Mouse (Mus musculus) small intestine, adult 2 months (tissue): ENCODE results near the gene Reg4. TPM values are rescaled to one million over a fixed set of nuclear protein-coding genes. Genes with fewer than 3 reads are reported as not detected.

ENCODE experiments used
- H3K27ac ChIP-seq: fragments of 200-500 bp; 2 replicates; pipeline ENCODE4 v1.5.1; 2012; ENCODE audit warnings: low read depth, low read length, control low read depth, inconsistent platforms; ENCODE audit not compliant: insufficient read depth
- H3K27me3 ChIP-seq: fragments of 200-500 bp; 2 replicates; pipeline ENCODE4 v1.6.1; 2012; ENCODE audit warnings: mild to moderate bottlenecking, moderate library complexity, low read length, inconsistent platforms; ENCODE audit not compliant: control insufficient read depth, insufficient read depth
- H3K36me3 ChIP-seq: fragments of 200-500 bp; 2 replicates; pipeline ENCODE4 v1.6.1; 2012; ENCODE audit warnings: mild to moderate bottlenecking, low read length, control low read depth, inconsistent platforms; ENCODE audit not compliant: control insufficient read depth, insufficient read depth
- H3K4me1 ChIP-seq: fragments of 200-500 bp; 2 replicates; pipeline ENCODE4 v1.6.1; 2012; ENCODE audit warnings: low read length, inconsistent platforms, mixed read lengths; ENCODE audit not compliant: control insufficient read depth, insufficient read depth, insufficient read length
- H3K4me3 ChIP-seq: fragments of 200-500 bp; 2 replicates; pipeline ENCODE4 v1.5.1; 2012; ENCODE audit warnings: low read depth, mild to moderate bottlenecking, control low read depth, inconsistent platforms, low read length, moderate library complexity
- CTCF ChIP-seq: fragments of 200-500 bp; IDR thresholded peaks from 2 replicates; pipeline ENCODE4 v1.5.1; 2012; ENCODE audit warnings: low read depth, mild to moderate bottlenecking, control low read depth, inconsistent platforms, low read length, moderate library complexity, mixed read lengths; ENCODE audit not compliant: insufficient replicate concordance, insufficient read length; ENCODE audit errors: extremely low read depth
- POLR2A ChIP-seq: fragments of 200-500 bp; IDR thresholded peaks from 2 replicates; pipeline ENCODE4 v1.6.1; 2012; ENCODE audit warnings: low read depth, mild to moderate bottlenecking, control low read depth, inconsistent platforms, low read length, moderate library complexity
- WGBS: fragments of 180-500 bp; shearing (Covaris S2); methylation state at CpG from one replicate; pipeline ENCODE4 v1.1.7; 2018; 5-methylcytosine and 5-hydroxymethylcytosine counted together
- polyA plus RNA-seq: library from polyadenylated mRNA; depleted of rRNA; stranded (reverse); fragments of >200 nt; gene quantifications from 2 replicates; pipeline ENCODE4 v1.2.3, GENCODE M21; 2012

Gene Reg4
- polyA plus RNA-seq, 1 experiment = 67.3 TPM

- Histone ChIP-seq H3K4me1 (peaks cover 14% of the 10 kb centered on the region; the same call in 1 of the 2 replicates), H3K27me3 (no peaks in the 10 kb centered on the region), H3K4me3 (no peak overlapping the region), H3K27ac (no peak overlapping the region), H3K36me3 (no peaks in the 10 kb centered on the region)
- no peak for TF ChIP-seq POLR2A
- no peak for TF ChIP-seq CTCF
- 32% methylated on average over 2 of the region's 2 CpGs for WGBS
Measured at GRCm38 (mm10) chr3:98249378-98249777, 27.4 kb downstream of the Reg4 start.

- Histone ChIP-seq H3K27ac (no peak overlapping the region), H3K4me1 (peaks cover 20% of the 10 kb centered on the region; the same call in 1 of the 2 replicates), H3K4me3 (no peak overlapping the region), H3K36me3 (no peaks in the 10 kb centered on the region), H3K27me3 (no peaks in the 10 kb centered on the region)
- 49% methylated on average over 11 of the region's 11 CpGs for WGBS
- TF ChIP-seq POLR2A (no peak), CTCF (no peak)
Measured at GRCm38 (mm10) chr3:98249833-98250448, 28.0 kb downstream of the Reg4 start.

- 25% methylated on average over 3 of the region's 3 CpGs for WGBS
- Histone ChIP-seq H3K4me1 (peaks cover 16% of the 10 kb centered on the region; the same call in 1 of the 2 replicates), H3K36me3 (no peaks in the 10 kb centered on the region), H3K27me3 (no peaks in the 10 kb centered on the region), H3K27ac (no peak overlapping the region), H3K4me3 (no peak overlapping the region)
- no peak for TF ChIP-seq CTCF
- TF ChIP-seq POLR2A = no peak
Measured at GRCm38 (mm10) chr3:98254059-98254458, 32.1 kb downstream of the Reg4 start.

- 57% methylated on average over 8 of the region's 8 CpGs for WGBS
- H3K4me1 ChIP-seq = peaks cover 9% of the 10 kb centered on the region; the same call in 1 of the 2 replicates
- TF ChIP-seq POLR2A (no peak), CTCF (no peak)
- no peaks in the 10 kb centered on the region for H3K27me3 ChIP-seq
- no peak overlapping the region for H3K4me3 ChIP-seq
- no peaks in the 10 kb centered on the region for H3K36me3 ChIP-seq
- H3K27ac ChIP-seq = no peak overlapping the region
Measured at GRCm38 (mm10) chr3:98254656-98255583, 33.0 kb downstream of the Reg4 start.

DNA sequence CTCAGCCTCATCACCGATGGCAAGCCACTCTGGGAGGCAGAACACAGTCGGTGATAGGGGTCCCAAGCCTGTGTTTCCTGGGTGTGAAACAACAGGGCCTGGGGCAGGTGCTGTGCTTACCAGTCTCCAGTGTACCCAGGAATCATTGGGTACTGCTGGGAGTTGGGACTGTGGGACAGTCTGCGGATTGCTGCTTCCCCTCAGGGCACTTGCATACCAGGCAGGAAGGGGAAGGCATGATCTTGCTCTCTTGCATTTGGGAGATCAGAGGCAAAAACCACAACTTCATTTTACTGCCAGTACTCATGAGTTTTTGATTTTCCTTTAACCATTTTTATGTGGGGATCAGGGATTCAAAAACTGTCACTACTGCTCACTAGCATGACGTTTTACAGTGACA, 36.8 kb downstream of the Reg4 start:
- H3K4me3 ChIP-seq = no peak overlapping the region
- no peaks in the 10 kb centered on the region for H3K27me3 ChIP-seq
- H3K4me1 ChIP-seq = peaks cover 12% of the 10 kb centered on the region; the same call in 1 of the 2 replicates
- WGBS = 86% methylated on average over 4 of the region's 4 CpGs
- no peaks in the 10 kb centered on the region for H3K36me3 ChIP-seq
- H3K27ac ChIP-seq = 0 out of 2 replicates have a peak overlapping the region, but pooled peaks have one; percentile 37
- no peak for TF ChIP-seq POLR2A
- TF ChIP-seq CTCF = no peak

- 54% methylated on average over 5 of the region's 5 CpGs for WGBS
- H3K4me1 ChIP-seq = peaks cover 8% of the 10 kb centered on the region; the same call in 1 of the 2 replicates
- TF ChIP-seq CTCF = no peak
- no peak for TF ChIP-seq POLR2A
- no peaks in the 10 kb centered on the region for H3K27me3 ChIP-seq
- H3K36me3 ChIP-seq = no peaks in the 10 kb centered on the region
- H3K27ac ChIP-seq = peak overlapping the region; percentile 35; the same call in 1 of the 2 replicates
- H3K4me3 ChIP-seq = no peak overlapping the region
Measured at GRCm38 (mm10) chr3:98259271-98259751, 37.4 kb downstream of the Reg4 start.

GRCm38 (mm10) chr3:98260534-98260933, 38.6 kb downstream of the Reg4 start:
- TF ChIP-seq CTCF (no peak), POLR2A (no peak)
- 0 out of 2 replicates have a peak, but pooled peaks cover 3% of the 10 kb centered on the region for H3K4me1 ChIP-seq
- H3K27me3 ChIP-seq = no peaks in the 10 kb centered on the region
- WGBS = 67% methylated on average over 3 of the region's 3 CpGs
- H3K36me3 ChIP-seq = no peaks in the 10 kb centered on the region
- no peak overlapping the region for H3K4me3 ChIP-seq
- no peak overlapping the region for H3K27ac ChIP-seq
